Mouse (Mus musculus) left cerebral cortex, postnatal 36 days (tissue): ENCODE results near the gene Nup107. TPM values are rescaled to one million over a fixed set of nuclear protein-coding genes. Genes with fewer than 3 reads are reported as not detected.
A peak's percentile ranks its signal among the peaks of the same experiment; 100 is the strongest.
"Not testable (repeated sequence)": the region's sequence is repeated elsewhere in the genome, so short reads cannot be mapped to it uniquely, and the experiment has no call there.

Experiments
- DNase-seq, 2 experiments: peaks; one replicate each; pipeline ENCODE4 v3.0.0; 2021 to 2022; ENCODE audit warnings: low spot score in 2 of 2, mixed read lengths in 1 of 2
- intact Hi-C: fragments of 180-260 bp; cut with DNase I; formaldehyde crosslinking; loops from one replicate; pipeline ENCODE4 v1.15.1; 2025
- total RNA-seq, 2 experiments: library from RNA; stranded (reverse); gene quantifications; 2 replicates each; pipeline ENCODE4 v1.2.3; 2021

Gene Nup107
- total RNA-seq, 2 experiments from 2014 or later: 12.8 to 15.5 TPM

- intact Hi-C loops: no loop called here
- no peak for DNase-seq
Observed at GRCm38 (mm10) chr10:117711408-117711807, 81.1 kb downstream of the Nup107 start.

- DNase-seq: peak; percentile 93 to 95
- intact Hi-C loops: no loop called here
Observed at GRCm38 (mm10) chr10:117710604-117711141, 81.8 kb downstream of the Nup107 start, which contains the start of gene Mdm2. Gene Mdm2 (minus strand): TSS chr10:117710758.

- DNase-seq: peak; percentile 77 to 80
- intact Hi-C loops: no loop called here
Observed at GRCm38 (mm10) chr10:117709930-117710603, 82.4 kb downstream of the Nup107 start.

DNA sequence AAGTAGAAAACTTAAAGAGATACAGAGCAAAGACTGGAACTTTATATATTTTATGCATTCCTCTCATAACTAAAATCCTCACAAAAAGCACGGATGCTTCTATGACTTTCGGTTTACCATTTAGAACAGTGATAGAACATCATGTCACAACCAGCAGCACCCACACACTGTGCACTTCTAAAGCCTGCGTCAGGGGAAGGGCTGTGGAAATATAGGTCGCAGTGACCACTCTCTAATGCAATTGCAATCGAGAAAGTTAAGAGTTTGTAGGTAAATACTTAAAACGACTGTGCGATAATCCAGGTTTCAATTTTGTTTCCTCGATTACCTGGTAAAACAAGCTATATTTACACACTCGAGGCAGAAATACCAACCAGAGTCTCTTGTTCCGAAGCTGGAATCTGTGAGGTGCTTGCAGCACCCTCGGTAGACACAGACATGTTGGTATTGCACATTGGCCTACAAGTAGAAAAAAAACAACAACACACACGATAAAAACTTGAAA is 83.1 kb downstream of the Nup107 start:
- intact Hi-C loops: no loop called here

GRCm38 (mm10) chr10:117708856-117709255 is 83.6 kb downstream of the Nup107 start:
- no peak for DNase-seq
- intact Hi-C loops: no loop called here

More for the DNA sequence above, 83.1 kb downstream of the Nup107 start:
- DNase-seq: no peak

DNA sequence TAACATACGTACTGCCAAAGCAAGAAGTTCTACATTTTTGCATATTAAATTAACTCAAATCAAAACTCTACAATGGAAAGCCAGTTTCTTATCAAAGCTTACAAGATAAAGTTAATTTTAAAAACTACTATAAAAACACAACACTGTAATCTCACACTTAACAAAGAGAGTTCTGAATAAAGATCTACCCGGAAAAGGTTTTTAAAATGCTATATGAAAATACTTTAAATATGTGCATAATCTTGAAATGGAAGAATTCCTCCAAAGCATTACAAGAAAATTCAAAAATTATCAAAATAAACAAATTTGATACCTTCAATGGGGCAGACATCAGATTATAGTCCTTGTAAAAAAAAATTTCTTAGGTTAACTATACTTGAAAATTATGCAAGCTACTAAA is 84.1 kb downstream of the Nup107 start:
- intact Hi-C loops: no loop called here
- no peak for DNase-seq

- no peak for DNase-seq
- intact Hi-C loops: no loop called here
Observed at GRCm38 (mm10) chr10:117707114-117707838, 85.2 kb downstream of the Nup107 start.

- DNase-seq: no peak
- intact Hi-C loops: no loop called here
Observed at GRCm38 (mm10) chr10:117706440-117706839, 86.1 kb downstream of the Nup107 start.

DNA sequence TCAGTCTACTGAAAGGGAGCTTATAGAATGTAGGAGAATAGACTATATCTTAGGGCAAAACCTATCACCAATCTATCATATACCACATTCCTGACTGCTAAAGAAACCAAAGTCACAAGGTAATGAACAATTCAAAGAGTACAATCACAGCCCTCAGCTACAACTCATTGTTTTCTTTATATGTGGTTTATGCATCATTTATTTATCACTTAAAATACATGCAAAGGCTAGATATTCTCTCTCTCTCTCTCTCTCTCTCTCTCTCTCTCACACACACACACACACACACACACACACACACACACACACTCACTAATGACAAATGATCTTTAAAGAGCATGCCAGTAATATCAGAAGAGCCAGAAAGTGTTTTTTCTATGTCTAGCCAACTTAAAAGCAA is 86.7 kb downstream of the Nup107 start:
- no peak for DNase-seq
- intact Hi-C loops: no loop called here

DNA sequence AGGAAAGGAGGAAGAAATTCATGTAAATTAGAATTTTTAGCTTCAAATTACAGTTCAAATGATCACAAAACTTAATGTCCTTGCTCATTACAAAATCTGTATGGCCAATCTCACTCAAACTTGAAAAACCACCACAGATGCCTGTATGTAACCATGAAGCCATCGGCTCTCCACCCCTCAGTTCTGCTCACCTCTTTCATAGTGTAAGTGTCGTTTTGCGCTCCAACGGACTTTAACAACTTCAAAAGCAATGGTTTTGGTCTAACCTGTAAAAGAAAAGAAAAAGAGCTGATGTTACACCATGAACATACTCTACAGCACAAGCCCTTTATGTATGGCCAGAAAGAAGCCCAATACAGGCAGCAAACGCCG is 87.6 kb downstream of the Nup107 start:
- intact Hi-C loops: no loop called here
- no peak for DNase-seq

DNA sequence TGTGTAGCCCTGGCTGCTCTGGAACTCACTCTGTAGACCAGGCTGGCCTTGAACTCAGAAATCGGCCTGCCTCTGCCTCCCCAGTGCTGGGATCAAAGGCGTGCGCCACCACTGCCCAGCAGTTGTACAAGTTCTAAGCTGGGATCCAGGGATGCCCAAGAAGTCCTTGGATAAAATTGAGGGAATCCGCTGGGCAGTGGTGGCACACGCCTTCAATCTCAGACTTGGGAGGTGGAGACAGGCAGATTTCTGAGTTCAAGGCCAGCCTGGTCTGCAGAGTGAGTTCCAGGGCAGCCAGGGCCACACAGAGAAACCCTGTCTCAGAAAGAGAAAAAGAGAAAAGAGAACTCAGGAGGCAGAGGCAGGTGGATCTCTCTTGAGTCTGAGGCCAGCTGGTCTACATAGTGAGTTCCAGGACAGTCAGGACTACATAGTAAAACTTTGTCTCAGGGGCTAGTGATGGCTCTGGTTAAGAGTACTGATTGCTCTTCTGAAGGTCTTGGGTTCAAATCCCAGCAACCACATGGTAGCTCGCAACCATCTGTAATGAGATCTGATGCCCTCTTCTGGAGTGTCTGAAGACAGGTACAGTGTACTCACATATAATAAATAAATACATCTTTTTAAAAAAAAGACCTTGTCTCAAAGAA is 88.1 kb downstream of the Nup107 start:
- intact Hi-C loops: not testable (repeated sequence)

GRCm38 (mm10) chr10:117703506-117703905 is 89.0 kb downstream of the Nup107 start:
- DNase-seq: no peak
- intact Hi-C loops: no loop called here

More for the DNA sequence above, 88.1 kb downstream of the Nup107 start:
- not testable (repeated sequence) for DNase-seq

GRCm38 (mm10) chr10:117702024-117702833 is 90.3 kb downstream of the Nup107 start:
- no peak for DNase-seq
- intact Hi-C loops: no loop called here

DNA sequence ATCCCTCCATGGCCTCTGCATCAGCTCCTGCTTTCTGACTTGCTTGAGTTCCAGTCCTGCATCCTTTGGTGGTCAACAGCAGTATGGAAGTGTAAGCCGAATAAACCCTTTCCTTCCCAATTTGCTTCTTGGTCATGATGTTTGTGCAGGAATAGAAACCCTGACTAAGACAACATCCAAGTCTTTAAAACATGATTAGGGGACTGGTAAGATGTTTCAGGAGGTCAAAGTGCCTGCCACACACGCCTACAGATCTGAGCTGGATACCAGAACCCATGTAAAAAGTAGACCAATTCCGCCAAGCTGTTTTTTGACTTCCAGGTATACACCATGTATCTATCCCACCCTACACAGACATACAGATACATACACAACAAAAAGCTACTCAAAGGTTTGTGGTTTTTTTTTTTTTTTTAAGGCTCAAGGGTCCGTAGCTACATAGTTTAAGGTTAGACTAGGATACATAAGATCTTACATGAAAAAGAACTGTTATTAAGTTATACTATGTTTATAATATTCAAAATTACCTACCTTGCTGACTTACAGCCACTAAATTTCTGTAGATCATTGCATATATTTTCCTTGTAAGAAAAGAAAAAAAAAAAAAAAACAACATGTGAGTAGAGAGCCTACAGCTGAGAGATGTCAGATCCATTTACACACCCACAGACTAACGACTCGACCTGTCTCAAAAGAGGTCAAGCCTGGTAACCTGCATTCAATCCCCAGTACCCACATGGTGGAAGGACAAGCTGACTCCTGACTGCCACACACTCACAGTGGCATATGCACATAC is 91.3 kb downstream of the Nup107 start:
- intact Hi-C loops: no loop called here

More for the DNA sequence above, 91.3 kb downstream of the Nup107 start:
- DNase-seq: no peak

Other genes with a start within 250 kb of the Nup107 start
- 1 to 10 TPM; 7.5 to 8.1 TPM for gene Cpm, start 163.2 kb downstream of the Nup107 start, total RNA-seq
- gene Mdm2, start 81.9 kb downstream of the Nup107 start, total RNA-seq: 10 to 100 TPM; 47.0 to 66.1 TPM
- gene Slc35e3, start 46.3 kb downstream of the Nup107 start, total RNA-seq: 10 to 100 TPM; 30.2 to 30.9 TPM
- gene Rap1b, start 53.3 kb upstream of the Nup107 start, total RNA-seq: 10 to 100 TPM; 60.2 to 62.8 TPM